Mouse (Mus musculus) heart, embryonic 14.5 days (tissue): ENCODE results near the gene Amph. TPM values are rescaled to one million over a fixed set of nuclear protein-coding genes. Genes with fewer than 3 reads are reported as not detected.

Experiments used
- ATAC-seq: fragments of 200-750 bp; cut with Nextera tagmentation; 2 replicates; pipeline ENCODE4 v1.8.0; 2017; ENCODE audit warnings: low read depth, moderate TSS enrichment; ENCODE audit not compliant: insufficient number of reproducible peaks, insufficient read depth, low FRiP score
- H3K27ac ChIP-seq, 2 experiments: fragments of 200-500 bp in 1 of 2; fragments of 300-500 bp in 1 of 2; sonication (generic) in 1 of 2; replicated peaks in 1 of 2; 2 replicates each; pipeline ENCODE4 v1.5.1; 2012 to 2014; ENCODE audit warnings: low read depth in 2 of 2, low read length in 2 of 2, control low read depth in 1 of 2, mild to moderate bottlenecking in 1 of 2, mixed read lengths in 1 of 2; ENCODE audit not compliant: control insufficient read depth in 1 of 2, insufficient read depth in 1 of 2
- H3K27me3 ChIP-seq: fragments of 300-500 bp; sonication (generic); 2 replicates; pipeline ENCODE4 v1.6.1; 2014; ENCODE audit warnings: mild to moderate bottlenecking, low read length, control low read depth; ENCODE audit not compliant: control insufficient read depth, insufficient read depth
- H3K36me3 ChIP-seq: fragments of 300-500 bp; sonication (generic); 2 replicates; pipeline ENCODE4 v1.6.1; 2014; ENCODE audit warnings: mild to moderate bottlenecking, control low read depth, low read length, mixed read lengths; ENCODE audit not compliant: control insufficient read depth, insufficient read depth
- H3K4me1 ChIP-seq, 2 experiments: fragments of 200-500 bp in 1 of 2; fragments of 300-500 bp in 1 of 2; sonication (generic) in 1 of 2; 2 replicates each; pipeline ENCODE4 v1.6.1; 2012 to 2014; ENCODE audit warnings: low read length in 2 of 2, control low read depth in 1 of 2, mixed read lengths in 1 of 2; ENCODE audit not compliant: control insufficient read depth in 2 of 2, insufficient read depth in 2 of 2
- H3K4me2 ChIP-seq: fragments of 300-500 bp; sonication (generic); 2 replicates; pipeline ENCODE4 v1.6.1; 2014; ENCODE audit warnings: mild to moderate bottlenecking, low read length
- H3K4me3 ChIP-seq, 2 experiments: fragments of 200-500 bp in 1 of 2; fragments of 300-500 bp in 1 of 2; sonication (generic) in 1 of 2; 2 replicates each; pipeline ENCODE4 v1.5.1; 2012 to 2014; ENCODE audit warnings: low read length in 2 of 2, mild to moderate bottlenecking in 2 of 2, control low read depth in 1 of 2, low read depth in 1 of 2, moderate library complexity in 1 of 2; ENCODE audit not compliant: control insufficient read depth in 1 of 2, insufficient read depth in 1 of 2
- H3K9ac ChIP-seq: fragments of 300-500 bp; sonication (generic); 2 replicates; pipeline ENCODE4 v1.6.1; 2014; ENCODE audit warnings: mild to moderate bottlenecking, low read length
- H3K9me3 ChIP-seq: fragments of 300-500 bp; sonication (generic); 2 replicates; pipeline ENCODE4 v1.6.1; 2016; ENCODE audit warnings: low read length, control low read depth; ENCODE audit not compliant: control insufficient read depth
- WGBS: fragments of 180-500 bp; shearing (Covaris S2); extraction: QIAGEN DNeasy Blood & Tissue Kit; methylation state at CpG from one replicate; pipeline ENCODE4 v1.1.7; 2014; 5-methylcytosine and 5-hydroxymethylcytosine counted together
- polyA plus RNA-seq: library from polyadenylated mRNA; unstranded; fragments of >200 nt; fragmentation: Nextera tagmentation; extraction: Ambion mirVana; gene quantifications from 2 replicates; pipeline ENCODE4 v1.2.1, GENCODE M21; 2014

The Amph gene
- polyA plus RNA-seq, 1 experiment from 2014 or later, result 0.22 TPM

GRCm38 (mm10) chr13:19025906-19026305 is 77.9 kb downstream of the Amph start:
- 73% methylated on average over 4 of the region's 4 CpGs for WGBS
- H3K27ac ChIP-seq, result no peak overlapping the region
- no peak overlapping the region for H3K9ac ChIP-seq
- H3K27me3 ChIP-seq, result no peaks in the 10 kb centered on the region
- H3K4me1 ChIP-seq, result no peaks in the 10 kb centered on the region
- no peak overlapping the region for H3K4me2 ChIP-seq
- no peak for ATAC-seq
- no peak overlapping the region for H3K4me3 ChIP-seq
- no peaks in the 10 kb centered on the region for H3K36me3 ChIP-seq
- no peaks in the 10 kb centered on the region for H3K9me3 ChIP-seq

- H3K4me3 ChIP-seq, result no peak overlapping the region
- ATAC-seq, result no peak
- WGBS, result 83% methylated on average over 3 of the region's 3 CpGs
- no peaks in the 10 kb centered on the region for H3K4me1 ChIP-seq
- H3K36me3 ChIP-seq, result no peaks in the 10 kb centered on the region
- no peak overlapping the region for H3K4me2 ChIP-seq
- no peaks in the 10 kb centered on the region for H3K27me3 ChIP-seq
- H3K9me3 ChIP-seq, result no peaks in the 10 kb centered on the region
- H3K27ac ChIP-seq, result no peak overlapping the region
- H3K9ac ChIP-seq, result no peak overlapping the region
These were observed 78.9 kb downstream of the Amph start for GRCm38 (mm10) chr13:19026923-19027322.

- WGBS, result 76% methylated on average over 6 of the region's 6 CpGs
These were observed 79.9 kb downstream of the Amph start for GRCm38 (mm10) chr13:19027766-19028350.

GRCm38 (mm10) chr13:19031916-19032688 is 84.1 kb downstream of the Amph start:
- H3K27ac ChIP-seq, result no peak overlapping the region
- no peak for ATAC-seq
- H3K4me1 ChIP-seq, result no peaks in the 10 kb centered on the region
- H3K27me3 ChIP-seq, result no peaks in the 10 kb centered on the region
- H3K9ac ChIP-seq, result no peak overlapping the region
- no peak overlapping the region for H3K4me3 ChIP-seq
- H3K9me3 ChIP-seq, result no peaks in the 10 kb centered on the region
- H3K4me2 ChIP-seq, result no peak overlapping the region
- 88% methylated on average over 8 of the region's 8 CpGs for WGBS
- H3K36me3 ChIP-seq, result no peaks in the 10 kb centered on the region

More at GRCm38 (mm10) chr13:19027766-19028350, 79.9 kb downstream of the Amph start:
- H3K27me3 ChIP-seq, result no peaks in the 10 kb centered on the region
- no peaks in the 10 kb centered on the region for H3K36me3 ChIP-seq
- H3K4me1 ChIP-seq, result no peaks in the 10 kb centered on the region
- no peak overlapping the region for H3K27ac ChIP-seq
- no peaks in the 10 kb centered on the region for H3K9me3 ChIP-seq
- H3K4me3 ChIP-seq, result no peak overlapping the region
- H3K4me2 ChIP-seq, result no peak overlapping the region
- H3K9ac ChIP-seq, result no peak overlapping the region
- no peak for ATAC-seq

- Histone ChIP-seq H3K36me3 (no peaks in the 10 kb centered on the region), H3K4me2 (no peak overlapping the region), H3K27me3 (no peaks in the 10 kb centered on the region), H3K4me3 (no peak overlapping the region), H3K4me1 (no peaks in the 10 kb centered on the region), H3K27ac (no peak overlapping the region), H3K9ac (no peak overlapping the region), H3K9me3 (no peaks in the 10 kb centered on the region)
- WGBS, result 71% methylated on average over 1 of the region's 1 CpGs
- no peak for ATAC-seq
These were observed 104.1 kb downstream of the Amph start for GRCm38 (mm10) chr13:19052090-19052489.

GRCm38 (mm10) chr13:19054504-19054903 is 106.5 kb downstream of the Amph start:
- no peaks in the 10 kb centered on the region for H3K4me1 ChIP-seq
- no peak overlapping the region for H3K4me2 ChIP-seq
- no peaks in the 10 kb centered on the region for H3K27me3 ChIP-seq
- no peaks in the 10 kb centered on the region for H3K9me3 ChIP-seq
- H3K9ac ChIP-seq, result no peak overlapping the region
- no peak overlapping the region for H3K4me3 ChIP-seq
- no peaks in the 10 kb centered on the region for H3K36me3 ChIP-seq
- WGBS, result 32% methylated on average over 2 of the region's 2 CpGs
- ATAC-seq, result no peak
- no peak overlapping the region for H3K27ac ChIP-seq

GRCm38 (mm10) chr13:19072261-19072660 is 124.3 kb downstream of the Amph start:
- no peak overlapping the region for H3K4me2 ChIP-seq
- H3K9me3 ChIP-seq, result no peaks in the 10 kb centered on the region
- no peak overlapping the region for H3K9ac ChIP-seq
- no peak overlapping the region for H3K4me3 ChIP-seq
- ATAC-seq, result no peak
- no peak overlapping the region for H3K27ac ChIP-seq
- no peaks in the 10 kb centered on the region for H3K36me3 ChIP-seq
- no peaks in the 10 kb centered on the region for H3K4me1 ChIP-seq
- H3K27me3 ChIP-seq, result no peaks in the 10 kb centered on the region

- 87% methylated on average over 2 of the region's 2 CpGs for WGBS
- Histone ChIP-seq H3K4me2 (no peak overlapping the region), H3K9ac (no peak overlapping the region), H3K4me1 (no peaks in the 10 kb centered on the region), H3K4me3 (no peak overlapping the region), H3K27me3 (no peaks in the 10 kb centered on the region), H3K9me3 (no peaks in the 10 kb centered on the region), H3K36me3 (no peaks in the 10 kb centered on the region), H3K27ac (no peak overlapping the region)
- ATAC-seq, result no peak
These were observed 129.4 kb downstream of the Amph start for GRCm38 (mm10) chr13:19077427-19077826.
